Comparison of ENCODE assay signal across 19 mouse cellular contexts in genomic region chr8:117715896-117716295, GRCm38 (mm10). TPM values are rescaled to one million over a fixed set of nuclear protein-coding genes. Genes with fewer than 3 reads are reported as not detected.
"Had no signal": no experiment of that assay in that cellular context is flagged by ENCODE, and none has a peak within 500 bp of the region (broad histone marks: within the 10 kb centered on the region; RNA-seq: fewer than 3 reads in every experiment).

No protein-coding gene starts in this region.

- H3K9ac ChIP-seq: liver, embryonic 14.5 days; lung, embryonic 15.5 days; midbrain, embryonic 13.5 days; midbrain, embryonic 15.5 days; neural tube, embryonic 12.5 days had no signal

- DNase-seq: lung, adult 2 months; lung, postnatal 14 days; lung, postnatal 36 days; right cerebral cortex, postnatal 25 days; right cerebral cortex, postnatal 4 days; spleen, adult 18-20 months; thymus, adult 18-20 months; thymus, postnatal 14 days; thymus, postnatal 36 days had no signal

- H3K4me2 ChIP-seq: lung, embryonic 15.5 days; midbrain, embryonic 13.5 days; midbrain, embryonic 15.5 days; neural tube, embryonic 12.5 days had no signal

- H3K27ac ChIP-seq: liver, embryonic 14.5 days; lung, embryonic 15.5 days; macrophage; midbrain, embryonic 13.5 days; midbrain, embryonic 15.5 days; neural tube, embryonic 12.5 days had no signal

- H3K9me3 ChIP-seq: lung, embryonic 15.5 days; midbrain, embryonic 15.5 days; neural tube, embryonic 12.5 days had no signal

- ATAC-seq: lung, postnatal 0 days; midbrain, embryonic 13.5 days; midbrain, embryonic 15.5 days had no signal

- H3K27me3 ChIP-seq: lung, embryonic 15.5 days; megakaryocyte, embryonic 14.5 days; midbrain, embryonic 13.5 days; midbrain, embryonic 15.5 days; neural tube, embryonic 12.5 days had no signal

- H3K4me1 ChIP-seq: lung, embryonic 15.5 days; megakaryocyte, embryonic 14.5 days; midbrain, embryonic 13.5 days; midbrain, embryonic 15.5 days; neural tube, embryonic 12.5 days had no signal

- H3K36me3 ChIP-seq: lung, embryonic 15.5 days; midbrain, embryonic 13.5 days; midbrain, embryonic 15.5 days; neural tube, embryonic 12.5 days had no signal

- H3K4me3 ChIP-seq: lung, embryonic 15.5 days; megakaryocyte, embryonic 14.5 days; midbrain, embryonic 13.5 days; midbrain, embryonic 15.5 days; neural tube, embryonic 12.5 days had no signal

RNA-seq across cellular contexts. Expression of gene Hsd17b2, which starts 14.2 kb away (rescaled TPM):
- total RNA-seq: megakaryocyte progenitor cell, adult 5-6 weeks; midbrain, postnatal 0 days had no signal
- polyA plus RNA-seq: macrophage; midbrain, embryonic 15.5 days; neural tube, embryonic 12.5 days had no signal
